Mouse (Mus musculus) heart, adult 2 months (tissue): ENCODE results near the gene Kat6b.

Experiments used
- CTCF ChIP-seq: fragments of 200-600 bp; IDR thresholded peaks from 2 replicates; pipeline ENCODE4 v1.8.1; 2022; ENCODE audit warnings: antibody characterized with exemption, mild to moderate bottlenecking, moderate library complexity
- EP300 ChIP-seq: fragments of 200-500 bp; IDR thresholded peaks from 2 replicates; pipeline ENCODE4 v1.6.1; 2011; ENCODE audit warnings: low read depth, low read length, control low read depth; ENCODE audit not compliant: insufficient read depth

DNA sequence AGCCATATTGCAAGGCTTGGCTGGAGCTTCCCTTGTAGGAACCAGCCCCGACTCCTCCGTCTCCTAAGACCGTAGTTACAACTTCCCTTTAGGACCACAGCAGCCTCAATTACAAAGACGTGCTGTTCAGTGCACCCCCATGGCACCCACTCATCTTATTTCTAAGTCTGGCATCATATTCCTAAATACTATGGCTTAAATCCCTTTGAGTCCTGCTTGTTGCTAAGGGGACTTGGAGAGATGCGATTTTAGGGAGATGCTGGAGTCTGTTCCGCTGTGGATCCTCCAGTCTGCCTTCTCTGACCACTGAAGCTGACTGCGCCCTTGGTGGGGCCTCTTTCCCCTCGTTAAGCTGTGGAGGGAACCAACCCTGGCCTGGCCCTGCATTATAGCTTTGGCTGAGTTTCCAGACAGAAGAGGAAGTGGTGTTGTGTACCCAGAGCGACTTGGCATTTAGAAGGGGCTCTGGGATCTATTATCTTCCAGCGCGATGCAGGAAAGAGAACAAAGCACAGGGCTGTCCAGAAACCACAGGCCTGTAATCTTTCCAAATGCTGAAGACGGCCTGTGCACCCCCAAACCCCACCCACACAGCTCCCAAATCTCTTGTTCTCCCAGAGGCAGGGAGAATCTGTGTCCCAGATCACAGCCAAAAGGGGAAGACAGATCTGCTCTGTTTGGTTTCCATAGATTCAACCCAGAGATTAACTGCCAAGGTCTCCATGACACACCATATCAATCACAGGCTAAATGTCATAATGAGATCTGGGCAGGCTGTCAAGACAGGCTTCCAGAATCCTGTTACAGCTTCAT lies 225.7 kb downstream of the Kat6b start:
- TF ChIP-seq CTCF (no peak), EP300 (no peak)
